Mouse (Mus musculus) kidney, adult 18-20 months (tissue): Measurements from ENCODE around the gene Lrrn1.

ENCODE experiments used
- DNase-seq: peaks from one replicate; pipeline ENCODE4 v3.0.0; 2021

The Lrrn1 gene

DNA sequence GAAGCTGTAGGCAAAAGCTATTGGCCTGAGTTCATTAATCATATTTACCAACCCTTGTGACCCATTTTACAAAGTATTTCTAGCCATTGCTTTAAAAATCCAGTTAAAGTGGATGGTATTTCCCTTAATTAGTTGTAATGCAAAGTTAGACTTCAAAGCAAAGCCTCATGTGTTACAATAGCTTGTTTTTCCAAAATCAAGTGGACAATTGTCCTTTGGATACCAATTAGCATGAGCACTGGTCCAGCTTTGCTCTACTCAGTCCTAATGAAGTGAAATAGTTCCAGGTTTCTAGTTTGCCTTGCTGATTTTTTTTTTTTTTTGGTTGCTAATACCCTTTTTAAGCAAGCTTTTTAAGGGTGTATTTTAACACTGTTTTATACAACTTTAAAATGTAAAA lies 75.6 kb downstream of the Lrrn1 start:
- no peak for DNase-seq

- DNase-seq, result no peak
Observed at GRCm38 (mm10) chr6:107614288-107614687, 84.7 kb downstream of the Lrrn1 start.
